Mouse (Mus musculus): ENCODE results near the gene Psmb5. TPM values are rescaled to one million over a fixed set of nuclear protein-coding genes. Genes with fewer than 3 reads are reported as not detected.

Gene Psmb5
- polyA plus RNA-seq, 1 experiment = 469 TPM

DNA sequence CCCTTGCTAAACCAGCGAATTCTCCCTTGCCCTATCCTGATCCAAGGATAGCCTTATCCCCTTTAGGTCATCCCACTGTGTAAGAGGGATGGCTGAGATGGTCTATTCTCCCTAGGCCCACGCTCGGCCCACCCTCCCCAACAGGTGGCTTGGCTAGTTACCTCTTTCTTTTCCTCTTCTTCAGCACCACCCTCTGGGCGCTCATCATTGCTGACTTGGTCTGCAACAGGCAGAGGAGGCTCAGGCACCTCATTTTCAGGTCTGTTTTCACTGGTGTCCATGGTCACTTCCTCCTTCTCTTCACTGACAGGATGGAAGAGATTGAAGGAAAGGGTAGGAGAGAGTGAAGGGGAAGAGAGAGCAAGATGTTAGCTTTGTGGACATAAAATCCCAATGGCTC is 33.7 kb upstream of the Psmb5 start:
- no peak overlapping the region for H3K4me3 ChIP-seq (ENCODE audit: insufficient read depth, poor library complexity, severe bottlenecking)
- peaks cover 62% of the 10 kb centered on the region for H3K79me2 ChIP-seq (ENCODE audit: control insufficient read depth, insufficient read depth)
- peaks cover 70% of the 10 kb centered on the region for H3K36me3 ChIP-seq (ENCODE audit: control insufficient read depth, insufficient read depth)

DNA sequence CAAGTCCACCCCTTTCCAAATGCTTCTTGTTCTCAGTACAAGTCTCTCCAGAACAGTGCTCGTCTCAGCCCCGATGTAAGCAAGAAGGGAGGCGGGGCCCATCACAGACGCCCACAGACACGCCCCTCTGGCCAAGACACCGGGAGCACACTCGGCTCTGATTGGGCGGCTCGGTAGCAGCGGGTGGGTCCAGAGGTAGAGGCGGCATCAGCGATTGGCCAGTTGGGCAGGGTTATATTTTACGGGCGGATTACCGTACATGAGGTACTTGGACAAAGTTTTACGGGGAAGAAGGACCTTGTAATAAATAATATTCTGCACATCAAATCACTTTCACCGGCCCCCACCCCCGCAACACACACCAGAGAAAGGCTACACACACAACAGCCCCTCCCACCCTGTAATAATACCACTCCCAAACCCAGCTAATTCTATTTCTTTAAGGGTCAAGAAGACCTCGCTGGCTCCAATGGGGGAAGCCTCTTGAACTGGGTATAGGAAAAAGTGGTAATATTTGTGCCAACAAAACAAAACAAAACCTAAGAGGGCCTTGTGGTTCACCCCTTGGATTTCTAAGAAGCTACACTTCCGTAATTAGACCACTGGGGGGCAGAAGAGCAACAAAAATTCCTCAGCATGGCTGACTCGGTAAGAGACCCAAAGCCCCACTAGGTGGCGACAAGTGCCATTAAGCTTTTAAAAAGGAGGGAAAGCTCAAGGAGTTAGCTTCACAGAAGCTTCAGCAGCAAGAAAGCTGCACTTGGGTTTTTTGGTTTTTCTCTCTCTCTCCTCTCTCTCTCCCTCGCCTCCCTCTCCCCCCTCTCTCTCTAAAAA is 33.0 kb upstream of the Psmb5 start:
- no peak overlapping the region for H3ac ChIP-seq (ENCODE audit: control insufficient read depth, insufficient read length, low read depth)
- peaks cover 72% of the 10 kb centered on the region for H3K36me3 ChIP-seq (ENCODE audit: control insufficient read depth, insufficient read depth)
- peaks cover 39% of the 10 kb centered on the region for H3K79me3 ChIP-seq (ENCODE audit: low read depth)
- no peaks in the 10 kb centered on the region for H3K27me3 ChIP-seq (ENCODE audit: control insufficient read depth, insufficient read depth, insufficient read length)
- TF ChIP-seq MAX (IDR thresholded peaks at IDR 0.05) (peak; percentile 42), CEBPB (IDR thresholded peaks at IDR 0.05; ENCODE audit: low read depth) (no peak), CTCF (IDR thresholded peaks at IDR 0.05; ENCODE audit: control insufficient read depth, insufficient read depth, insufficient read length) (peak; percentile 68), MYOD1 (IDR thresholded peaks at IDR 0.05; ENCODE audit: control insufficient read depth, insufficient read length, low read depth) (no peak), FOSL1 (IDR thresholded peaks at IDR 0.05; ENCODE audit: insufficient read depth, low read length, poor library complexity, severe bottlenecking) (no peak)
- H3K4me3 ChIP-seq (ENCODE audit: insufficient read depth, poor library complexity, severe bottlenecking) = no peak overlapping the region
- H3K79me2 ChIP-seq (ENCODE audit: control insufficient read depth, insufficient read depth) = peaks cover 62% of the 10 kb centered on the region

More for the DNA sequence above, 33.7 kb upstream of the Psmb5 start:
- Histone ChIP-seq H3K27me3 (ENCODE audit: control insufficient read depth, insufficient read depth, insufficient read length) (no peaks in the 10 kb centered on the region), H3ac (ENCODE audit: control insufficient read depth, insufficient read length, low read depth) (no peak overlapping the region), H3K79me3 (ENCODE audit: low read depth) (peaks cover 39% of the 10 kb centered on the region)
- TF ChIP-seq CEBPB (IDR thresholded peaks at IDR 0.05; ENCODE audit: low read depth) = no peak
- TF ChIP-seq MYOG (IDR thresholded peaks at IDR 0.05; ENCODE audit: control insufficient read depth, extremely low read depth, insufficient read length) = no peak

DNA sequence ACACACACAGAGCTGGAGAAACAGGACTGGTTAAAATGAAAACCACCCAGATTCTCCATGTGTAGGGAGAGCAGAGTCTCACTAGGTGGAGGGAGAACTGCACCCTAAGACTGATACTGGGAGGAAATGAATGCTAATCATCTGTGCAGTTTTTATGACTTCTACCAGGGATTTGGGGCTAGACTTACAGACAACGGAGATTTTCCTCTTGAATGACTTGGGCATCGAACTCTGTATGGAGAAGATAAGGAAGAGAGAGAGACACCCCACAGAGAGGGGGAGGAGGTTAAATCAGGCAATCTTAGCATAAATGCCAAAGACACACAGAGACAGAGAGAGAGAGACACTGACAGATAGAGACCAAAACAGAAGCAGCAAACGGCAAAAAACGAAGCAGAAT is 30.1 kb upstream of the Psmb5 start:
- TF ChIP-seq MAX (IDR thresholded peaks at IDR 0.05) = no peak
- no peak for TF ChIP-seq USF1 (IDR thresholded peaks at IDR 0.05; ENCODE audit: low read depth)
- TF ChIP-seq FOSL1 (IDR thresholded peaks at IDR 0.05; ENCODE audit: insufficient read depth, low read length, poor library complexity, severe bottlenecking) = no peak
- TF ChIP-seq CEBPB (IDR thresholded peaks at IDR 0.05; ENCODE audit: low read depth) = no peak
- no peak for TF ChIP-seq MYOD1 (IDR thresholded peaks at IDR 0.05; ENCODE audit: control insufficient read depth, insufficient read length, low read depth)
- no peak for TF ChIP-seq CTCF (IDR thresholded peaks at IDR 0.05; ENCODE audit: control insufficient read depth, insufficient read depth, insufficient read length)
- TF ChIP-seq MYOG (IDR thresholded peaks at IDR 0.05; ENCODE audit: control insufficient read depth, extremely low read depth, insufficient read length) = no peak
- Histone ChIP-seq H3K79me3 (ENCODE audit: low read depth) (peaks cover 33% of the 10 kb centered on the region), H3ac (ENCODE audit: control insufficient read depth, insufficient read length, low read depth) (no peak overlapping the region), H3K27me3 (ENCODE audit: control insufficient read depth, insufficient read depth, insufficient read length) (no peaks in the 10 kb centered on the region), H3K79me2 (ENCODE audit: control insufficient read depth, insufficient read depth) (peaks cover 55% of the 10 kb centered on the region), H3K4me3 (ENCODE audit: insufficient read depth, poor library complexity, severe bottlenecking) (no peak overlapping the region), H3K36me3 (ENCODE audit: control insufficient read depth, insufficient read depth) (peaks cover 90% of the 10 kb centered on the region)

DNA sequence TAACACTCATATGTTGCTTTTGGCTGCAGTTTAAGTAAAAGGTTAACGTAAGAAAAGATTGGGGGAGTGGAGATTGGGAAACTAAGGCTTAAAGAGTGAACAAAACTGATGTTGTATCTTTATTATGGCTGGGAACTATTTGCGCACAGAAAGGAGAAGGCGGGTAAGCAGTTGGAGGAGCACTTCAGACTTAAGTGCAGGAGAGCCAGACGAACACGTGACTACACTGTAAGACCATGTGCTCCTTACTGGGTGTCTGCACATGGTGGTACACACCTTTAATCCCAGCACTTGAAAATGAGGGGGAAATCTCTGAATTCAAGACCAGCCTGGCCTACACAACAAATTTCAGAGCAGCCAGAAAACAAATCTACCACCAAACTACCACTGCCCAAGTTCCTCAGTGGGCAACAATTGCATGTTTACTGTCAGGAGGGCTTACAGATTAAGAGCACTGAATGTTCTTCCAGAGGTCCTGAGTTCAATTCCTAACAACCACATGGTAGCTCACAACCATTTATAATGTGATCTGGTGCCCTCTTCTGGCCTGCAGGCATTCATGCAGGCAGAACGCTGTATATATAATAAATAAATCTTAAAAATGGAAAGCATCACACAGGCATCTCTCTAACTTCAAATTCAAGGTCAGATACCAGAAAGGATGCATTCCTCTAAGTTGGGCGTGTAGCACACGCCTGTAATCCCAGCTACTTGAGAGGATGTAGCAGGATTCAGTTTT is 29.2 kb upstream of the Psmb5 start:
- no peaks in the 10 kb centered on the region for H3K27me3 ChIP-seq (ENCODE audit: control insufficient read depth, insufficient read depth, insufficient read length)
- no peak overlapping the region for H3ac ChIP-seq (ENCODE audit: control insufficient read depth, insufficient read length, low read depth)
- H3K79me3 ChIP-seq (ENCODE audit: low read depth) = peaks cover 25% of the 10 kb centered on the region
- TF ChIP-seq MYOG (IDR thresholded peaks at IDR 0.05; ENCODE audit: control insufficient read depth, extremely low read depth, insufficient read length) (no peak), USF1 (IDR thresholded peaks at IDR 0.05; ENCODE audit: low read depth) (no peak), MAX (IDR thresholded peaks at IDR 0.05) (no peak), CEBPB (IDR thresholded peaks at IDR 0.05; ENCODE audit: low read depth) (no peak)
- H3K79me2 ChIP-seq (ENCODE audit: control insufficient read depth, insufficient read depth) = peaks cover 47% of the 10 kb centered on the region
- H3K36me3 ChIP-seq (ENCODE audit: control insufficient read depth, insufficient read depth) = peaks cover 95% of the 10 kb centered on the region
- no peak overlapping the region for H3K4me3 ChIP-seq (ENCODE audit: insufficient read depth, poor library complexity, severe bottlenecking)

DNA sequence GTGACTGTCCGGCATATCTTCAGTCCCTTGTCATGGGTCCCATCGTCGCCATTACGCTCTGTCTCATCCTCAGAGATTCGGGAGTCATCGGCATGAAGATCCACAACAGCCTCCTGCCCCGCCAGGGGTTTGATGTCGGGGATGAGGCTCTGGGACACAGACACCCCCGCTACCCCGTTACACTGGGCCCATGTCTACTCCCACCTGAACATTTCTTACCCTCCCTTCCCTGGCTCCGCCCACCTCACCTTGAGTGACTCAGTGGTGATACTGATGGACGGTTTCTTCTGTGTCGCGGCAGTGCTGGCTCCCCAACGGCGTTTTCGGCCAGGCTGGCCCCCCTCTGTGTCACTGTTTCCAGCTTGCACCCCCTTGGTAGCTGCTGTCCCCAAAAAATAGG is 28.6 kb upstream of the Psmb5 start:
- TF ChIP-seq USF1 (IDR thresholded peaks at IDR 0.05; ENCODE audit: low read depth) (no peak), MYOG (IDR thresholded peaks at IDR 0.05; ENCODE audit: control insufficient read depth, extremely low read depth, insufficient read length) (no peak), FOSL1 (IDR thresholded peaks at IDR 0.05; ENCODE audit: insufficient read depth, low read length, poor library complexity, severe bottlenecking) (no peak), MYOD1 (IDR thresholded peaks at IDR 0.05; ENCODE audit: control insufficient read depth, insufficient read length, low read depth) (no peak), CEBPB (IDR thresholded peaks at IDR 0.05; ENCODE audit: low read depth) (no peak), CTCF (IDR thresholded peaks at IDR 0.05; ENCODE audit: control insufficient read depth, insufficient read depth, insufficient read length) (no peak), MAX (IDR thresholded peaks at IDR 0.05) (no peak)
- peaks cover 20% of the 10 kb centered on the region for H3K79me3 ChIP-seq (ENCODE audit: low read depth)
- H3K4me3 ChIP-seq (ENCODE audit: insufficient read depth, poor library complexity, severe bottlenecking) = no peak overlapping the region
- peaks cover 41% of the 10 kb centered on the region for H3K79me2 ChIP-seq (ENCODE audit: control insufficient read depth, insufficient read depth)
- H3K27me3 ChIP-seq (ENCODE audit: control insufficient read depth, insufficient read depth, insufficient read length) = no peaks in the 10 kb centered on the region
- H3ac ChIP-seq (ENCODE audit: control insufficient read depth, insufficient read length, low read depth) = no peak overlapping the region
- H3K36me3 ChIP-seq (ENCODE audit: control insufficient read depth, insufficient read depth) = peaks cover 89% of the 10 kb centered on the region
